Mouse (Mus musculus) neutrophil, adult 65 days (primary cell): ENCODE data around the gene Ndufa10. TPM values are rescaled to one million over a fixed set of nuclear protein-coding genes. Genes with fewer than 3 reads are reported as not detected.

Experiments used
- total RNA-seq: library from RNA; stranded (reverse); gene quantifications from 2 replicates; pipeline ENCODE4 v1.2.4, GENCODE M21; 2023

The Ndufa10 gene
- 59.4 and 69.1 TPM in 2 replicates for total RNA-seq

DNA sequence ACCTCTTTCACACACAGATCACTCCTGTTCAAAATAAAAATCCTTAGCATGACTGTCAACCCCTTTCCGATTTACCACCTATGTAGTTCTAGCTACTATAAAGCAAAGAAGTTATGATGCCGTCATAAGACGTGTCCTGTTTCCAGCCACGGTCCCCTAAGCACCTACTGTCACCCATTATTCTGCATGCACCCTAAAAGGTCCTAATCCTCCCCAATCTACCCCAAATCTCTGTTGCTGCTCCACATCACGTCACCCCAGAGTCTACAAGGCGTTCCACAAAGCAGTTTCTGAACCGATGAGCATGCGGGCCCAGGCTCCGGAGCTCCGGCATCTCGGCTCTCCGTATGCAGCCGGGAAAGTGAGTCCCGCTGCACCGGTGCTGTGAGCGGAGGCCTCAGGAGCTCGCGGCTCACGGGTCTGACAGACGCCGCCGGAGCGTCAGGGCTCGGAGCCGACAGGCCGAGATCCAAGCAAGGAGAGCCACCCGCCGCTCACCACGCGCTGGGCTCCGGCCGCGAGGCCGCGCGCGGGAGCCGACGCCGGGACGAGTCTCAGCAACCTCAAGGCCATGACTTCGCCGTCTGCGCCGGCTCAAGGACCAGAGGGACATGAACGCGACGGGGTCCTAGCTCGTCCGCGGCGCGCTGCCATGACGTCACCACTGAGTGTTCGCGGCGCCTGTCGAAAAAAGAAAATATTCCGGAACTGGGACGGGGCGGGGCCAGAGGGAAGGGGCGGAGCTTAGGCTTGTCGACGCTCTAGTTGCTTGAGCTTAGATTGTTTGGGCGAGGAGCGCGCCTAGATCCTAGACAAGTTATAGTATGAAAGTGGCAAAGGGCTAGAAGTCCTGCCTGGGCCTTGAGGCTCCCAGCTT lies at the start of gene Ndufa10:
Ndufa10 (minus strand) TSS at position 696 of the 877 bp plus-strand sequence.

DNA sequence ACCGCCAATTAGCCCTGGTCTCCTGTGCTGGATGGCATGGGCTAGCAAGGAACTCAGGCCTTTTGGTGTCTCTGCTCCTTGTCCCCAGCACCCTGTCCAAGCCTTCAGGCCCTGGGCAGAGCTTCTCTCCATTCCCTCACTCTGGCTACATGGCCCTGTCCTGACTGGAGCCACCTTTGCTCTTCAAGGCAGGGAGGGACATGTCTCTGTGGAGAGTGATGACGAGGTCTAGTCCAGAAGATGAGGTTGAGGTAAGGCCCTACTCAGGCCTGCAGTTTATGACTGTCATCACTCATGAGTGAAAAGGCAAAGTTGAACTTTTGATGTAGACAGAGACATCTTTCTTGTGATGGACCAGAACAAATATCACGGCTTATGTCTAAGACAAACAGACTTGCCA lies 44.9 kb upstream of the Ndufa10 start, which contains the start of gene Olfr1414:
Olfr1414 (minus strand) TSS at position 101 of the 400 bp plus-strand sequence.

DNA sequence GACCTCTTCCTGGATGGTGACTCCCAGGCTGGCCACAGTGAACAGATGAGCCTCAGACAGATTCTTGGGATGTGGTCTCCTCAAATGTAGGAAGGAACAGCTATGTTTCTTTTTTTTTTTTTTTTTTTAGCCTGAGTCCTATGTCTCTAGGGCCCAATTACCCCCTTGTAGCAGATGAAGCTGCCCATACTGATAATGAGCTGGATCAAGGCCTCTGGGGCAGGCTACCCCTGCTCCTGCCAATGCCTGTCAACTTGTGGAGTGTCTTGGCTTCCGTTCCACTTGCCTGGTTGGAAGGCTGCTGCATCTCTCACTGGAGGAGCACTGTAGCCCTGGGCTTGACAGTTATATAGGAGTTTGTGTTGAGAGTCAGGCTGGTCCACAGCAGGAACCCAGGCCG lies 22.3 kb upstream of the Ndufa10 start, which contains the start of gene Olfr1415:
Olfr1415 (minus strand) TSS at position 101 of the 400 bp plus-strand sequence.

DNA sequence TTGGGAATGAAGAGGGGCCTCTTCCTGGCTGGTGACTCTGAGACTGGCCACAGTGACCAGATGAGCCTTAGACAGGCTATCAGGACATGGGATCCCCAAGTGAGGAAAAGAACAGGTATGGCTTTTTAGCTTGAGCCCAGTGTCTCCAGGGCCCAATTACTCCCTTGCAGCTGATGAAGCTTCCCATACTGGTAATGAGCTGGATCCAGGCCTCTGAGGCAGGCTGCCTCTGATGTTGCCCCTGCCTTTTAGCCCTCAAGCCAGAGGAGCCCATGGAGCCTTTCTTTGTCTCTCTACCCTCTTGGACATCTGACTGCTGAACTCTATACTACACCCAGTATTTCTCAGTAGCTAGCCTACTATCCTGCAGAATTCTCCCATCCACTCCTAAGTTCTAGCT lies 11.4 kb upstream of the Ndufa10 start, which contains the start of gene Olfr1416:
Olfr1416 (minus strand) TSS at position 101 of the 400 bp plus-strand sequence.

Other genes starting within 250 kb of the Ndufa10 start
- gene Olfr1416, start 11.3 kb upstream of the Ndufa10 start, total RNA-seq, result not detected in 2 replicates
- gene Olfr1415, start 22.2 kb upstream of the Ndufa10 start, total RNA-seq, result not detected in 2 replicates
- gene Olfr1414, start 44.8 kb upstream of the Ndufa10 start, total RNA-seq, result not detected in 2 replicates
- not detected in 2 replicates for gene Olfr1413, start 97.5 kb upstream of the Ndufa10 start, total RNA-seq
- not detected in 2 replicates for gene Olfr1412, start 111.9 kb upstream of the Ndufa10 start, total RNA-seq
- not detected in 2 replicates for gene Olfr1411, start 120.6 kb upstream of the Ndufa10 start, total RNA-seq
- not detected in 2 replicates for gene Olfr1410, start 131.9 kb upstream of the Ndufa10 start, total RNA-seq
- gene Olfr12, start 143.9 kb upstream of the Ndufa10 start, total RNA-seq, result not detected in 2 replicates
- 109 and 139 TPM in 2 replicates for gene Cops9, start 168.1 kb upstream of the Ndufa10 start, total RNA-seq
- gene Otos, start 175.0 kb upstream of the Ndufa10 start, total RNA-seq, result 2.6 and 4.1 TPM in 2 replicates